8 mouse cellular contexts compared by ENCODE assay signal in genomic region chr15:78437237-78438017, GRCm38 (mm10). TPM values are rescaled to one million over a fixed set of nuclear protein-coding genes. Genes with fewer than 3 reads are reported as not detected.
DNase-seq lines count a peak whose midpoint lies in the region; ATAC-seq and TF ChIP-seq lines count a peak whose summit lies in the region.

No protein-coding gene starts in this region.

- no peaks in the 10 kb centered on the region for H3K9me3 ChIP-seq in kidney, embryonic 14.5 days (ENCODE audit: control insufficient read depth, low read length)
- H3K9me3 ChIP-seq in hindbrain, embryonic 15.5 days: no peaks in the 10 kb centered on the region
- no peaks in the 10 kb centered on the region for H3K9me3 ChIP-seq in liver, embryonic 14.5 days (ENCODE audit: control insufficient read depth, low read length)
- no peaks in the 10 kb centered on the region for H3K9me3 ChIP-seq in neural tube, embryonic 15.5 days (replicated peaks)

- ATAC-seq in kidney, embryonic 14.5 days (ENCODE audit: low FRiP score, low TSS enrichment): peak; percentile 36
- ATAC-seq in hindbrain, embryonic 15.5 days (ENCODE audit: low FRiP score, low read depth): peak; percentile 7; the same call in 1 of the 2 replicates
- ATAC-seq in liver, embryonic 14.5 days (ENCODE audit: insufficient read depth): no peak
- 0 out of 2 replicates have a peak, but pooled peaks have one; percentile 6 for ATAC-seq in neural tube, embryonic 15.5 days (ENCODE audit: low FRiP score)

- no peak for TF ChIP-seq POLR2A in cerebellum, adult 2 months (IDR thresholded peaks at IDR 0.05; ENCODE audit: borderline replicate concordance, insufficient read depth, low read length)

- H3K9ac ChIP-seq in kidney, embryonic 14.5 days (ENCODE audit: low read depth, low read length): peak overlapping the region; percentile 25; the same call in 1 of the 2 replicates
- H3K9ac ChIP-seq in hindbrain, embryonic 15.5 days: peak overlapping the region; percentile 21; the same call in 1 of the 2 replicates
- H3K9ac ChIP-seq in liver, embryonic 14.5 days (replicated peaks): no peak overlapping the region
- no peak overlapping the region for H3K9ac ChIP-seq in neural tube, embryonic 15.5 days (replicated peaks)

- peak overlapping the region; percentile 56 for H3K4me2 ChIP-seq in kidney, embryonic 14.5 days (replicated peaks; ENCODE audit: low read depth, low read length)
- peak overlapping the region; percentile 48 for H3K4me2 ChIP-seq in hindbrain, embryonic 15.5 days
- peak overlapping the region; percentile 18 for H3K4me2 ChIP-seq in liver, embryonic 14.5 days (ENCODE audit: low read depth)
- peak overlapping the region; percentile 53 for H3K4me2 ChIP-seq in neural tube, embryonic 15.5 days

- WGBS in kidney, embryonic 14.5 days: 15% methylated on average over 22 of the region's 23 CpGs
- WGBS in cerebellum, adult 2 months: 27% methylated on average over 23 of the region's 23 CpGs
- WGBS in hindbrain, embryonic 15.5 days: 19% methylated on average over 23 of the region's 23 CpGs
- WGBS in liver, embryonic 14.5 days (ENCODE audit: insufficient replicate concordance): 31% methylated on average over 23 of the region's 23 CpGs
- 20% methylated on average over 23 of the region's 23 CpGs for WGBS in neural tube, embryonic 15.5 days

- peak overlapping the region; percentile 80 for H3K27ac ChIP-seq in kidney, embryonic 14.5 days (ENCODE audit: low read depth, low read length)
- H3K27ac ChIP-seq in cerebellum, adult 2 months (ENCODE audit: insufficient read depth, low read length): peak overlapping the region; percentile 70
- peak overlapping the region; percentile 63 for H3K27ac ChIP-seq in hindbrain, embryonic 15.5 days (replicated peaks)
- H3K27ac ChIP-seq in liver, embryonic 14.5 days: no peak overlapping the region
- peak overlapping the region; percentile 19; the same call in 1 of the 2 replicates for H3K27ac ChIP-seq in neural tube, embryonic 15.5 days (replicated peaks)

- TF ChIP-seq EP300 in liver, embryonic 14.5 days (IDR thresholded peaks at IDR 0.05; ENCODE audit: low read depth): no peak

- no peaks in the 10 kb centered on the region for H3K27me3 ChIP-seq in kidney, embryonic 14.5 days (ENCODE audit: control insufficient read depth, insufficient read depth, low read length)
- no peaks in the 10 kb centered on the region for H3K27me3 ChIP-seq in cerebellum, adult 2 months (ENCODE audit: control insufficient read depth, insufficient read depth, low read length)
- H3K27me3 ChIP-seq in hindbrain, embryonic 15.5 days: no peaks in the 10 kb centered on the region
- peaks cover 15% of the 10 kb centered on the region for H3K27me3 ChIP-seq in liver, embryonic 14.5 days (ENCODE audit: control insufficient read depth, insufficient read depth, low read length)
- H3K27me3 ChIP-seq in neural tube, embryonic 15.5 days (replicated peaks): no peaks in the 10 kb centered on the region

- H3K4me3 ChIP-seq in kidney, embryonic 14.5 days (ENCODE audit: low read length): peak overlapping the region; percentile 23
- H3K4me3 ChIP-seq in cerebellum, adult 2 months (replicated peaks; ENCODE audit: insufficient read depth, low read depth, low read length): peak overlapping the region; percentile 54
- no peak overlapping the region for H3K4me3 ChIP-seq in hindbrain, embryonic 15.5 days
- H3K4me3 ChIP-seq in liver, embryonic 14.5 days (ENCODE audit: insufficient read depth in 1 of 2, low read depth in 2 of 2, low read length in 2 of 2): no peak overlapping the region
- peak overlapping the region; percentile 20; the same call in 1 of the 2 replicates for H3K4me3 ChIP-seq in neural tube, embryonic 15.5 days (replicated peaks)

- DNase-seq in kidney, adult 11 months: no peak
- DNase-seq in cerebellum, adult 2 months: peak in 1 of 2 experiments; percentile 54
- DNase-seq in gastrocnemius, adult 18-20 months (ENCODE audit: low spot score): peak; percentile 58
- no peak for DNase-seq in liver, embryonic 14.5 days (ENCODE audit: low read depth in 3 of 3, low spot score in 3 of 3)
- DNase-seq in spleen, postnatal 14 days (ENCODE audit: low spot score in 2 of 2): no peak

- H3K4me1 ChIP-seq in kidney, embryonic 14.5 days (ENCODE audit: control insufficient read depth, insufficient read depth, low read length): peaks cover 29% of the 10 kb centered on the region
- peaks cover 34% of the 10 kb centered on the region for H3K4me1 ChIP-seq in cerebellum, adult 2 months (ENCODE audit: control insufficient read depth, insufficient read depth, low read length)
- H3K4me1 ChIP-seq in hindbrain, embryonic 15.5 days (replicated peaks): peaks cover 29% of the 10 kb centered on the region
- H3K4me1 ChIP-seq in liver, embryonic 14.5 days (replicated peaks; ENCODE audit: control insufficient read depth in 2 of 2, insufficient read depth in 2 of 2, low read length in 1 of 2): 0 out of 4 replicates have a peak, but pooled peaks cover 0 to 2% of the 10 kb centered on the region in 2 experiments
- peaks cover 26% of the 10 kb centered on the region for H3K4me1 ChIP-seq in neural tube, embryonic 15.5 days

- peaks cover 21% of the 10 kb centered on the region for H3K36me3 ChIP-seq in kidney, embryonic 14.5 days (ENCODE audit: control insufficient read depth, insufficient read depth, low read length)
- H3K36me3 ChIP-seq in hindbrain, embryonic 15.5 days: peaks cover 12% of the 10 kb centered on the region; the same call in 1 of the 2 replicates
- no peaks in the 10 kb centered on the region for H3K36me3 ChIP-seq in liver, embryonic 14.5 days (replicated peaks; ENCODE audit: control insufficient read depth, insufficient read depth, low read depth)
- peaks cover 31% of the 10 kb centered on the region for H3K36me3 ChIP-seq in neural tube, embryonic 15.5 days

- TF ChIP-seq CTCF in cerebellum, adult 2 months (IDR thresholded peaks at IDR 0.05; ENCODE audit: borderline replicate concordance, insufficient read depth, low read depth, low read length): no peak
- TF ChIP-seq CTCF in liver, embryonic 14.5 days (IDR thresholded peaks at IDR 0.05; ENCODE audit: low read depth): no peak

RNA-seq across cellular contexts. Expression of gene Kctd17, which starts 9.1 kb away (rescaled TPM):
- 36.3 and 48.8 TPM in 2 replicates for polyA plus RNA-seq in kidney, embryonic 14.5 days (2014; fragmentation: Nextera tagmentation; extraction: Ambion mirVana)
- polyA plus RNA-seq in cerebellum, adult 2 months (2012; rRNA removed): 316 and 321 TPM in 2 replicates
- 10 to 100 TPM in 1 of 2 experiments, 1 to 10 TPM in 1; 8.4 to 13.9 TPM for total RNA-seq in gastrocnemius, adult 18-20 months (2021)
- polyA plus RNA-seq in hindbrain, embryonic 15.5 days (2015; fragmentation: Nextera tagmentation; extraction: Ambion mirVana): 145 and 156 TPM in 2 replicates
- 7.1 and 8.7 TPM in 2 replicates for polyA plus RNA-seq in liver, embryonic 14.5 days (2012; rRNA removed)
- polyA plus RNA-seq in liver, embryonic 14.5 days (2014; fragmentation: Nextera tagmentation; extraction: Ambion mirVana): 3.0 and 3.3 TPM in 2 replicates
- polyA plus RNA-seq in neural tube, embryonic 15.5 days (2015; fragmentation: Nextera tagmentation; extraction: Ambion mirVana): 141 and 158 TPM in 2 replicates

RNA-seq across cellular contexts. Expression of gene Tmprss6, which starts 31.0 kb away (rescaled TPM):
- 0.34 and 0.49 TPM in 2 replicates for polyA plus RNA-seq in kidney, embryonic 14.5 days (2014; fragmentation: Nextera tagmentation; extraction: Ambion mirVana)
- polyA plus RNA-seq in cerebellum, adult 2 months (2012; rRNA removed): 0.06 and 0.08 TPM in 2 replicates
- under 1 TPM in 1 of 2 experiments, not detected in 1; 0.17 TPM for total RNA-seq in gastrocnemius, adult 18-20 months (2021)
- polyA plus RNA-seq in hindbrain, embryonic 15.5 days (2015; fragmentation: Nextera tagmentation; extraction: Ambion mirVana): 0.47 and 0.56 TPM in 2 replicates
- 11.9 and 14.4 TPM in 2 replicates for polyA plus RNA-seq in liver, embryonic 14.5 days (2012; rRNA removed)
- polyA plus RNA-seq in liver, embryonic 14.5 days (2014; fragmentation: Nextera tagmentation; extraction: Ambion mirVana): 9.8 and 10.7 TPM in 2 replicates
- 0.05 and 0.69 TPM in 2 replicates for polyA plus RNA-seq in neural tube, embryonic 15.5 days (2015; fragmentation: Nextera tagmentation; extraction: Ambion mirVana)

RNA-seq across cellular contexts. Expression of gene Mpst, which starts 31.2 kb away (rescaled TPM):
- 4.3 and 5.3 TPM in 2 replicates for polyA plus RNA-seq in kidney, embryonic 14.5 days (2014; fragmentation: Nextera tagmentation; extraction: Ambion mirVana)
- 67.2 and 68.4 TPM in 2 replicates for polyA plus RNA-seq in cerebellum, adult 2 months (2012; rRNA removed)
- total RNA-seq in gastrocnemius, adult 18-20 months (2021): 10 to 100 TPM; 56.5 to 65.3 TPM
- 3.1 and 4.6 TPM in 2 replicates for polyA plus RNA-seq in hindbrain, embryonic 15.5 days (2015; fragmentation: Nextera tagmentation; extraction: Ambion mirVana)
- polyA plus RNA-seq in liver, embryonic 14.5 days (2012; rRNA removed): 90.7 and 101 TPM in 2 replicates
- 6.0 and 6.8 TPM in 2 replicates for polyA plus RNA-seq in liver, embryonic 14.5 days (2014; fragmentation: Nextera tagmentation; extraction: Ambion mirVana)
- 3.2 and 3.8 TPM in 2 replicates for polyA plus RNA-seq in neural tube, embryonic 15.5 days (2015; fragmentation: Nextera tagmentation; extraction: Ambion mirVana)

RNA-seq across cellular contexts. Expression of gene Tst, which starts 31.7 kb away (rescaled TPM):
- polyA plus RNA-seq in kidney, embryonic 14.5 days (2014; fragmentation: Nextera tagmentation; extraction: Ambion mirVana): 32.4 and 32.8 TPM in 2 replicates
- 84.3 and 86.1 TPM in 2 replicates for polyA plus RNA-seq in cerebellum, adult 2 months (2012; rRNA removed)
- total RNA-seq in gastrocnemius, adult 18-20 months (2021): 10 to 100 TPM; 21.7 to 24.2 TPM
- 23.8 and 26.9 TPM in 2 replicates for polyA plus RNA-seq in hindbrain, embryonic 15.5 days (2015; fragmentation: Nextera tagmentation; extraction: Ambion mirVana)
- 90.5 and 90.6 TPM in 2 replicates for polyA plus RNA-seq in liver, embryonic 14.5 days (2012; rRNA removed)
- 168 and 179 TPM in 2 replicates for polyA plus RNA-seq in liver, embryonic 14.5 days (2014; fragmentation: Nextera tagmentation; extraction: Ambion mirVana)
- polyA plus RNA-seq in neural tube, embryonic 15.5 days (2015; fragmentation: Nextera tagmentation; extraction: Ambion mirVana): 16.9 and 37.0 TPM in 2 replicates

RNA-seq across cellular contexts. Expression of gene Tex33, which starts 41.7 kb away (rescaled TPM):
- polyA plus RNA-seq in kidney, embryonic 14.5 days (2014; fragmentation: Nextera tagmentation; extraction: Ambion mirVana): not detected in 2 replicates
- polyA plus RNA-seq in cerebellum, adult 2 months (2012; rRNA removed): 0.13 TPM in 1 of 2 replicates, not detected in the other
- total RNA-seq in gastrocnemius, adult 18-20 months (2021): not detected
- polyA plus RNA-seq in hindbrain, embryonic 15.5 days (2015; fragmentation: Nextera tagmentation; extraction: Ambion mirVana): not detected in 2 replicates
- polyA plus RNA-seq in liver, embryonic 14.5 days (2012; rRNA removed): 0.08 TPM in 1 of 2 replicates, not detected in the other
- not detected in 2 replicates for polyA plus RNA-seq in liver, embryonic 14.5 days (2014; fragmentation: Nextera tagmentation; extraction: Ambion mirVana)
- not detected in 2 replicates for polyA plus RNA-seq in neural tube, embryonic 15.5 days (2015; fragmentation: Nextera tagmentation; extraction: Ambion mirVana)

Comparison
In these comparisons a context has a peak if more than half of its experiments do, and no peak if none do; other contexts are left out.
1. H3K4me3 ChIP-seq: peak in kidney, embryonic 14.5 days (single experiment), cerebellum, adult 2 months (single experiment) and neural tube, embryonic 15.5 days (single experiment); none in hindbrain, embryonic 15.5 days (single experiment) and liver, embryonic 14.5 days (0 of 2).
2. H3K9ac ChIP-seq: peak in kidney, embryonic 14.5 days (single experiment) and hindbrain, embryonic 15.5 days (single experiment); none in liver, embryonic 14.5 days (single experiment) and neural tube, embryonic 15.5 days (single experiment).
3. Peak in every context shown above with its lines, with median percentiles within 50 percentile points of each other: H3K4me2 ChIP-seq.